Mouse (Mus musculus) olfactory bulb, adult 2 months (tissue): ENCODE measurements around the gene Gng3. TPM values are rescaled to one million over a fixed set of nuclear protein-coding genes. Genes with fewer than 3 reads are reported as not detected.

ENCODE experiments used
- H3K27ac ChIP-seq: fragments of 200-500 bp; 2 replicates; pipeline ENCODE4 v1.5.1; 2012; ENCODE audit warnings: low read depth, low read length; ENCODE audit not compliant: insufficient read depth
- H3K4me1 ChIP-seq: fragments of 200-500 bp; 2 replicates; pipeline ENCODE4 v1.6.1; 2012; ENCODE audit warnings: low read length; ENCODE audit not compliant: control insufficient read depth, insufficient read depth
- H3K4me3 ChIP-seq: fragments of 200-500 bp; 2 replicates; pipeline ENCODE4 v1.5.1; 2012; ENCODE audit warnings: mild to moderate bottlenecking, low read depth, low read length, moderate library complexity; ENCODE audit not compliant: insufficient read depth
- CTCF ChIP-seq: fragments of 200-500 bp; IDR thresholded peaks from 2 replicates; pipeline ENCODE4 v1.5.1; 2012; ENCODE audit warnings: low read depth, mild to moderate bottlenecking, low read length, moderate library complexity; ENCODE audit not compliant: insufficient read depth
- POLR2A ChIP-seq: fragments of 200-500 bp; IDR thresholded peaks from 2 replicates; pipeline ENCODE4 v1.6.1; 2012; ENCODE audit warnings: mild to moderate bottlenecking, low read depth, low read length, moderate library complexity; ENCODE audit not compliant: insufficient read depth
- WGBS: fragments of 180-500 bp; shearing (Covaris S2); methylation state at CpG from one replicate; pipeline ENCODE4 v1.1.7; 2018; 5-methylcytosine and 5-hydroxymethylcytosine counted together
- polyA plus RNA-seq: library from polyadenylated mRNA; stranded (reverse); fragments of >200 nt; gene quantifications from 2 replicates; pipeline ENCODE4 v1.2.4, GENCODE M21; 2012; ENCODE audit warnings: low replicate concordance; ENCODE audit not compliant: missing spikeins, insufficient read depth, insufficient read length

Gng3 gene
- polyA plus RNA-seq, 1 experiment: not detected

GRCm38 (mm10) chr19:8798947-8799315, 40.1 kb downstream of the Gng3 start:
- Histone ChIP-seq H3K4me1 (peaks cover 14% of the 10 kb centered on the region), H3K4me3 (no peak overlapping the region), H3K27ac (no peak overlapping the region)
- no peak for TF ChIP-seq CTCF
- no peak for TF ChIP-seq POLR2A

- Histone ChIP-seq H3K4me1 (peaks cover 8% of the 10 kb centered on the region), H3K4me3 (peak within 1 kb of the TSS; percentile 71), H3K27ac (0 out of 2 replicates have a peak within 1 kb of the TSS, but pooled peaks have one; percentile 53)
- TF ChIP-seq CTCF (no peak), POLR2A (peak; percentile 70)
- WGBS: under 1% methylated on average over 25 of the region's 25 CpGs
Measured at GRCm38 (mm10) chr19:8798264-8798946, 40.6 kb downstream of the Gng3 start, which contains the start of gene Polr2g. TSS of gene Polr2g (minus strand) at chr19:8798577.

GRCm38 (mm10) chr19:8790171-8790570, 48.8 kb downstream of the Gng3 start:
- no peak overlapping the region for H3K27ac ChIP-seq
- WGBS: 73% methylated on average over 7 of the region's 7 CpGs
- H3K4me3 ChIP-seq: no peak overlapping the region
- no peak for TF ChIP-seq CTCF
- no peak for TF ChIP-seq POLR2A
- no peaks in the 10 kb centered on the region for H3K4me1 ChIP-seq

- WGBS: 38% methylated on average over 1 of the region's 1 CpGs
- Histone ChIP-seq H3K4me1 (no peaks in the 10 kb centered on the region), H3K27ac (no peak overlapping the region), H3K4me3 (no peak overlapping the region)
- no peak for TF ChIP-seq POLR2A
- no peak for TF ChIP-seq CTCF
Measured at GRCm38 (mm10) chr19:8789171-8789570, 49.8 kb downstream of the Gng3 start.

GRCm38 (mm10) chr19:8788521-8788920, 50.5 kb downstream of the Gng3 start:
- H3K4me1 ChIP-seq: no peaks in the 10 kb centered on the region
- H3K27ac ChIP-seq: no peak overlapping the region
- WGBS: 33% methylated on average over 3 of the region's 3 CpGs
- no peak overlapping the region for H3K4me3 ChIP-seq
- TF ChIP-seq POLR2A (no peak), CTCF (no peak)

Other genes with a start within 250 kb of the Gng3 start
- gene Slc22a8, start 247.9 kb downstream of the Gng3 start, polyA plus RNA-seq: not detected in 2 replicates
- not detected in 2 replicates for gene Slc22a6, start 221.2 kb downstream of the Gng3 start, polyA plus RNA-seq
- not detected in 2 replicates for gene Chrm1, start 175.4 kb downstream of the Gng3 start, polyA plus RNA-seq
- not detected in 2 replicates for gene Slc3a2, start 115.8 kb downstream of the Gng3 start, polyA plus RNA-seq
- not detected in 2 replicates for gene Wdr74, start 103.4 kb downstream of the Gng3 start, polyA plus RNA-seq
- gene 1700092M07Rik, start 98.5 kb downstream of the Gng3 start, polyA plus RNA-seq: not detected in 2 replicates
- 609 TPM in 1 of 2 replicates, not detected in the other for gene Stx5a, start 97.8 kb downstream of the Gng3 start, polyA plus RNA-seq
- not detected in 2 replicates for gene Nxf1, start 82.1 kb downstream of the Gng3 start, polyA plus RNA-seq
- gene Tmem223, start 68.2 kb downstream of the Gng3 start, polyA plus RNA-seq: not detected in 2 replicates
- not detected in 2 replicates for gene Tmem179b, start 64.7 kb downstream of the Gng3 start, polyA plus RNA-seq
- gene Taf6l, start 52.8 kb downstream of the Gng3 start, polyA plus RNA-seq: not detected in 2 replicates
- gene Polr2g, start 40.6 kb downstream of the Gng3 start, polyA plus RNA-seq: not detected in 2 replicates
- gene Zbtb3, start 36.6 kb downstream of the Gng3 start, polyA plus RNA-seq: not detected in 2 replicates
- not detected in 2 replicates for gene Ttc9c, start 19.9 kb downstream of the Gng3 start, polyA plus RNA-seq
- 134 and 194 TPM in 2 replicates for gene Hnrnpul2, start 19.2 kb downstream of the Gng3 start, polyA plus RNA-seq
- gene AC129217.1, start 9.4 kb downstream of the Gng3 start, polyA plus RNA-seq: not detected in 2 replicates
- not detected in 2 replicates for gene Bscl2, start 1.7 kb downstream of the Gng3 start, polyA plus RNA-seq
- gene Lrrn4cl, start 11.6 kb upstream of the Gng3 start, polyA plus RNA-seq: not detected in 2 replicates
- 403 TPM in 1 of 2 replicates, not detected in the other for gene Ubxn1, start 32.3 kb upstream of the Gng3 start, polyA plus RNA-seq
- gene Uqcc3, start 41.7 kb upstream of the Gng3 start, polyA plus RNA-seq: not detected in 2 replicates
- not detected in 2 replicates for gene Lbhd1, start 44.5 kb upstream of the Gng3 start, polyA plus RNA-seq
- not detected in 2 replicates for gene Gm49403, start 44.7 kb upstream of the Gng3 start, polyA plus RNA-seq
- gene 1810009A15Rik, start 49.7 kb upstream of the Gng3 start, polyA plus RNA-seq: not detected in 2 replicates
- gene Gm49416, start 49.7 kb upstream of the Gng3 start, polyA plus RNA-seq: not detected in 2 replicates
- not detected in 2 replicates for gene Ints5, start 53.8 kb upstream of the Gng3 start, polyA plus RNA-seq
- gene Ganab, start 58.9 kb upstream of the Gng3 start, polyA plus RNA-seq: not detected in 2 replicates
- gene B3gat3, start 81.2 kb upstream of the Gng3 start, polyA plus RNA-seq: not detected in 2 replicates
- not detected in 2 replicates for gene Rom1, start 90.2 kb upstream of the Gng3 start, polyA plus RNA-seq
- gene Eml3, start 90.4 kb upstream of the Gng3 start, polyA plus RNA-seq: not detected in 2 replicates
- not detected in 2 replicates for gene Mta2, start 102.7 kb upstream of the Gng3 start, polyA plus RNA-seq
- gene Tut1, start 114.7 kb upstream of the Gng3 start, polyA plus RNA-seq: not detected in 2 replicates
- gene Eef1g, start 127.8 kb upstream of the Gng3 start, polyA plus RNA-seq: 678 TPM in 1 of 2 replicates, not detected in the other
- gene Ahnak, start 150.1 kb upstream of the Gng3 start, polyA plus RNA-seq: not detected in 2 replicates
- gene Scgb1a1, start 248.8 kb upstream of the Gng3 start, polyA plus RNA-seq: not detected in 2 replicates